Mouse (Mus musculus): ENCODE data around the gene Prr14l.

DNA sequence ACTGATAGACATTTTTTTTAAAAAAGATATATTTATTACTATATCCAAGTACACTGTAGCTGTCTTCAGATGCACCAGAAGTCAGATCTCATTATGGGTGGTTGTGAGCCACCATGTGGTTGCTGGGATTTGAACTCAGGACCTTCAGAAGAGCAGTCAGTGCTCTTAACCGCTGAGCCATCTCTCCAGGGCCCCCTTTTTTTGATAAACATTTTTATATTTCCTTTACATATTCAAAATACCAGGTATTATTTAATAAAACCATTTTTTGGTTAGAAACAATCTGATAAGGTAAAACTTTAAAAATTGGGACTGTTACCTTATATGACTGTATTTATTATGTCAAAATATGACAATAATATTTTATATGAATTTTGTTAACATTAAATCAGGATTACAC is 7.0 kb upstream of the Prr14l start:
- TF ChIP-seq CTCF (IDR thresholded peaks at IDR 0.05; ENCODE audit: borderline replicate concordance, insufficient read depth, low read length) = no peak
- TF ChIP-seq POLR2A (IDR thresholded peaks at IDR 0.05; ENCODE audit: low read depth, low read length) = no peak

Measured in embryonic fibroblast, embryonic 13.5 days (primary cell).